Mouse (Mus musculus) hindbrain, embryonic 10.5 days (tissue): ENCODE data around the gene Gm12830. TPM values are rescaled to one million over a fixed set of nuclear protein-coding genes. Genes with fewer than 3 reads are reported as not detected.

Experiments
- DNase-seq: peaks from one replicate; pipeline ENCODE4 v3.0.0-alpha.2; 2017; ENCODE audit warnings: low spot score
- H3K27ac ChIP-seq: fragments of 300-500 bp; sonication (generic); 2 replicates; pipeline ENCODE4 v1.5.1; 2016; ENCODE audit warnings: mild to moderate bottlenecking, moderate library complexity
- H3K27me3 ChIP-seq: fragments of 300-500 bp; sonication (generic); 2 replicates; pipeline ENCODE4 v1.6.1; 2016; ENCODE audit warnings: mild to moderate bottlenecking; ENCODE audit not compliant: poor library complexity, insufficient read depth, severe bottlenecking
- H3K36me3 ChIP-seq: fragments of 300-500 bp; sonication (generic); 2 replicates; pipeline ENCODE4 v1.6.1; 2016; ENCODE audit warnings: mild to moderate bottlenecking, moderate library complexity
- H3K4me1 ChIP-seq: fragments of 300-500 bp; sonication (generic); replicated peaks from 2 replicates; pipeline ENCODE4 v1.6.1; 2016; ENCODE audit warnings: mild to moderate bottlenecking
- H3K4me3 ChIP-seq: fragments of 300-500 bp; sonication (generic); 2 replicates; pipeline ENCODE4 v1.5.1; 2016; ENCODE audit warnings: mild to moderate bottlenecking, moderate library complexity
- H3K9me3 ChIP-seq: fragments of 300-500 bp; sonication (generic); 2 replicates; pipeline ENCODE4 v1.6.1; 2016; ENCODE audit warnings: mild to moderate bottlenecking, moderate library complexity
- WGBS: fragments of 180-500 bp; shearing (Covaris S2); methylation state at CpG from one replicate; pipeline ENCODE4 v1.1.7; 2016; 5-methylcytosine and 5-hydroxymethylcytosine counted together
- polyA plus RNA-seq: library from polyadenylated mRNA; unstranded; fragments of >200 nt; fragmentation: Nextera tagmentation; extraction: Ambion mirVana; gene quantifications from 2 replicates; pipeline ENCODE4 v1.2.1, GENCODE M21; 2016

Gene Gm12830
- polyA plus RNA-seq: not detected in 2 replicates

- peak; percentile 81 for DNase-seq
- Histone ChIP-seq H3K4me1 (peaks cover 42% of the 10 kb centered on the region), H3K4me3 (peak within 1 kb of the TSS; percentile 53), H3K9me3 (no peaks in the 10 kb centered on the region), H3K27ac (peak within 1 kb of the TSS; percentile 75), H3K36me3 (no peaks in the 10 kb centered on the region), H3K27me3 (peaks cover 82% of the 10 kb centered on the region)
- under 1% methylated on average over 51 of the region's 51 CpGs for WGBS
These were observed at the start of gene Gm12830 for GRCm38 (mm10) chr4:114821567-114822192. Gene Gm12830 (plus strand): TSS chr4:114821722.

- Histone ChIP-seq H3K9me3 (no peaks in the 10 kb centered on the region), H3K27ac (no peak overlapping the region), H3K27me3 (peaks cover 6% of the 10 kb centered on the region; the same call in 1 of the 2 replicates), H3K36me3 (no peaks in the 10 kb centered on the region), H3K4me1 (peaks cover 16% of the 10 kb centered on the region), H3K4me3 (no peak overlapping the region)
- DNase-seq: peak; percentile 1
- WGBS: 92% methylated on average over 1 of the region's 1 CpGs
These were observed 48.2 kb upstream of the Gm12830 start for GRCm38 (mm10) chr4:114773316-114773715.

- Histone ChIP-seq H3K9me3 (no peaks in the 10 kb centered on the region), H3K27ac (0 out of 2 replicates have a peak overlapping the region, but pooled peaks have one; percentile 64), H3K36me3 (no peaks in the 10 kb centered on the region), H3K4me1 (peaks cover 38% of the 10 kb centered on the region), H3K27me3 (peaks cover 24% of the 10 kb centered on the region), H3K4me3 (no peak overlapping the region)
- no peak for DNase-seq
- WGBS: 62% methylated on average over 11 of the region's 11 CpGs
These were observed 43.8 kb upstream of the Gm12830 start for GRCm38 (mm10) chr4:114777625-114778202.

GRCm38 (mm10) chr4:114778716-114779474 lies 42.6 kb upstream of the Gm12830 start:
- H3K27ac ChIP-seq: peak overlapping the region; percentile 62; the same call in 1 of the 2 replicates
- H3K9me3 ChIP-seq: no peaks in the 10 kb centered on the region
- H3K27me3 ChIP-seq: peaks cover 35% of the 10 kb centered on the region
- peaks cover 44% of the 10 kb centered on the region for H3K4me1 ChIP-seq
- no peaks in the 10 kb centered on the region for H3K36me3 ChIP-seq
- no peak for DNase-seq
- no peak overlapping the region for H3K4me3 ChIP-seq
- WGBS: 58% methylated on average over 7 of the region's 7 CpGs

GRCm38 (mm10) chr4:114779475-114779757 lies 42.1 kb upstream of the Gm12830 start:
- H3K27me3 ChIP-seq: peaks cover 41% of the 10 kb centered on the region
- WGBS: 38% methylated on average over 5 of the region's 5 CpGs
- H3K4me1 ChIP-seq: peaks cover 46% of the 10 kb centered on the region
- no peak overlapping the region for H3K4me3 ChIP-seq
- DNase-seq: peak; percentile 44
- H3K9me3 ChIP-seq: no peaks in the 10 kb centered on the region
- no peaks in the 10 kb centered on the region for H3K36me3 ChIP-seq
- H3K27ac ChIP-seq: peak overlapping the region; percentile 68

GRCm38 (mm10) chr4:114779758-114780546 lies 41.6 kb upstream of the Gm12830 start:
- Histone ChIP-seq H3K27ac (peak overlapping the region; percentile 68), H3K4me1 (peaks cover 46% of the 10 kb centered on the region), H3K4me3 (no peak overlapping the region), H3K36me3 (no peaks in the 10 kb centered on the region), H3K9me3 (no peaks in the 10 kb centered on the region), H3K27me3 (peaks cover 46% of the 10 kb centered on the region)
- peak; percentile 44 for DNase-seq
- WGBS: 58% methylated on average over 17 of the region's 17 CpGs

- peaks cover 41% of the 10 kb centered on the region for H3K4me1 ChIP-seq
- H3K36me3 ChIP-seq: no peaks in the 10 kb centered on the region
- no peak overlapping the region for H3K4me3 ChIP-seq
- WGBS: 66% methylated on average over 7 of the region's 7 CpGs
- no peaks in the 10 kb centered on the region for H3K9me3 ChIP-seq
- H3K27me3 ChIP-seq: peaks cover 51% of the 10 kb centered on the region
- H3K27ac ChIP-seq: no peak overlapping the region
- no peak for DNase-seq
These were observed 38.7 kb upstream of the Gm12830 start for GRCm38 (mm10) chr4:114782851-114783250.

GRCm38 (mm10) chr4:114784735-114785134 lies 36.8 kb upstream of the Gm12830 start:
- H3K4me1 ChIP-seq: peaks cover 39% of the 10 kb centered on the region
- no peak overlapping the region for H3K4me3 ChIP-seq
- no peak for DNase-seq
- no peaks in the 10 kb centered on the region for H3K9me3 ChIP-seq
- H3K27ac ChIP-seq: no peak overlapping the region
- 90% methylated on average over 2 of the region's 2 CpGs for WGBS
- H3K36me3 ChIP-seq: no peaks in the 10 kb centered on the region
- peaks cover 51% of the 10 kb centered on the region for H3K27me3 ChIP-seq

GRCm38 (mm10) chr4:114788856-114789255 lies 32.7 kb upstream of the Gm12830 start:
- 34% methylated on average over 4 of the region's 4 CpGs for WGBS
- Histone ChIP-seq H3K4me3 (no peak overlapping the region), H3K27me3 (peaks cover 32% of the 10 kb centered on the region), H3K9me3 (no peaks in the 10 kb centered on the region), H3K36me3 (no peaks in the 10 kb centered on the region), H3K27ac (peak overlapping the region; percentile 40; the same call in 1 of the 2 replicates), H3K4me1 (peaks cover 17% of the 10 kb centered on the region)
- DNase-seq: peak; percentile 62

GRCm38 (mm10) chr4:114791650-114792049 lies 29.9 kb upstream of the Gm12830 start:
- 76% methylated on average over 9 of the region's 9 CpGs for WGBS
- Histone ChIP-seq H3K27me3 (peaks cover 25% of the 10 kb centered on the region), H3K27ac (no peak overlapping the region), H3K4me3 (no peak overlapping the region), H3K4me1 (peaks cover 15% of the 10 kb centered on the region), H3K9me3 (no peaks in the 10 kb centered on the region), H3K36me3 (no peaks in the 10 kb centered on the region)
- no peak for DNase-seq

GRCm38 (mm10) chr4:114793836-114794235 lies 27.7 kb upstream of the Gm12830 start:
- Histone ChIP-seq H3K9me3 (no peaks in the 10 kb centered on the region), H3K27me3 (peaks cover 40% of the 10 kb centered on the region), H3K4me1 (peaks cover 22% of the 10 kb centered on the region), H3K4me3 (no peak overlapping the region), H3K27ac (no peak overlapping the region), H3K36me3 (no peaks in the 10 kb centered on the region)
- WGBS: 94% methylated on average over 2 of the region's 2 CpGs
- no peak for DNase-seq

GRCm38 (mm10) chr4:114797254-114797914 lies 24.1 kb upstream of the Gm12830 start:
- no peak overlapping the region for H3K4me3 ChIP-seq
- no peak for DNase-seq
- H3K27me3 ChIP-seq: peaks cover 61% of the 10 kb centered on the region
- H3K27ac ChIP-seq: no peak overlapping the region
- H3K36me3 ChIP-seq: no peaks in the 10 kb centered on the region
- no peaks in the 10 kb centered on the region for H3K9me3 ChIP-seq
- WGBS: 50% methylated on average over 5 of the region's 5 CpGs
- peaks cover 19% of the 10 kb centered on the region for H3K4me1 ChIP-seq
